Mouse (Mus musculus) thymus, adult 2 months (tissue): Measurements from ENCODE around the gene Wdr46.

Experiments used
- CTCF ChIP-seq: fragments of 200-500 bp; IDR thresholded peaks from 2 replicates; pipeline ENCODE4 v1.5.1; 2012; ENCODE audit warnings: mild to moderate bottlenecking, control low read depth, low read length, moderate library complexity, borderline replicate concordance; ENCODE audit not compliant: control insufficient read depth, poor library complexity, insufficient read depth; ENCODE audit errors: extremely low read depth
- POLR2A ChIP-seq: fragments of 200-500 bp; IDR thresholded peaks from 2 replicates; pipeline ENCODE4 v1.6.1; 2012; ENCODE audit warnings: mild to moderate bottlenecking, low read length, control low read depth, moderate library complexity; ENCODE audit not compliant: control insufficient read depth, poor library complexity, insufficient read depth; ENCODE audit errors: extremely low read depth

DNA sequence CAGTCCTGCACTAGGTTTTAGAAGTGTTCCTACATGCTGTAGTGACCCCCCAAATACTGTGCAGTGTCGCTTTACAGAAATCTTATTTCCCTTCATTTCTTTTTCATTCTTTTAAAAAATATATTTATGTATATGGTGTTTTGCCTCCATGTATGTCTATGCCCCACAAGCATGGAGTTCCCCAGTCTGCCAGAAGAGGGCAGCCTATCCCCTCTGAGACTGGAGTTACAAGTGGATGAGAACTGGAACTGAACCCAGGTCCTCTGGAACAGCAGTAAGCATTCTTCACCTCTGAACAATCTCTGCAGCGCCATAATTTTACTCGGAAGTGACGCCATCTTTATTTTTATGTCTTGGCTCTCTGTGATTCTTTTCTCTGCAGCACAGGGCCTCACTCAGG lies 28.9 kb downstream of the Wdr46 start:
- no peak for TF ChIP-seq POLR2A
- no peak for TF ChIP-seq CTCF
